Mouse (Mus musculus) cerebellum, adult (tissue): ENCODE measurements around the gene Eif4b.

ENCODE experiments used
- ATAC-seq: cut with Nextera tagmentation; 2 replicates; pipeline ENCODE4 v1.9.2; 2017; ENCODE audit warnings: mild to moderate bottlenecking, moderate library complexity, mixed read lengths; ENCODE audit not compliant: insufficient number of reproducible peaks, low FRiP score, low TSS enrichment

The Eif4b gene

DNA sequence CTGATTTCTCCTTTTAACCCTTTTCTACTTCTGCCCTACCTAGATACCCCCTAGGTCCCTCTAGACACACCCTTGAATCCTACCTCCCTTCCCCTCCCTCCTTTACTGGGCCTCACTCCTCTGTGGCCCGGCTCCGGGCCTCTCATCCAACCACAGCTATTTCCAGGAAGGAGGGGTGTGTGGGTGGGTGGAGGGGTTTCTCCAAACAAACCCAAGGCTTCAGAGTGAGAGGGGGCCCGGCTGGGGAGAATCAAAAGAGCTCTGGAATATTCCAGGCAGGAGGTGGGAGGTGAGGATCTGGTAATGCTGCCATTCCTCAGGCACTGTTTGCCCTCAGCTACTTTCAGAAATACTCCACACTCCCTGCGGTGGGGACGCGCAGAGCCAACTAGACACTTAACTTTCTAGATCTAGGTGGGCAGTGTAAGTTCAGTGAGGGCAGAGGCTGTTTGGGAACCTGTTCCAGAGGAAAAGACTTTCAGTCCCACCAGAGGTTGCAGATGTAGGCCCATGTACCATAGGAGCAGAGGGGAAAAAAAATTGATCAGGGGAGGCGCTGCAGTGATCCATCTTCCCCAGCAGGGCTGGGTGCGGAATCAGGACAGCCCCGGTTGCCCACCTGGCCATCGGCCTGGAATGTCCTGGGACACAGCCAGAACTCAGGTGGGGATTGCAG, 27.6 kb downstream of the Eif4b start:
- ATAC-seq, result no peak

DNA sequence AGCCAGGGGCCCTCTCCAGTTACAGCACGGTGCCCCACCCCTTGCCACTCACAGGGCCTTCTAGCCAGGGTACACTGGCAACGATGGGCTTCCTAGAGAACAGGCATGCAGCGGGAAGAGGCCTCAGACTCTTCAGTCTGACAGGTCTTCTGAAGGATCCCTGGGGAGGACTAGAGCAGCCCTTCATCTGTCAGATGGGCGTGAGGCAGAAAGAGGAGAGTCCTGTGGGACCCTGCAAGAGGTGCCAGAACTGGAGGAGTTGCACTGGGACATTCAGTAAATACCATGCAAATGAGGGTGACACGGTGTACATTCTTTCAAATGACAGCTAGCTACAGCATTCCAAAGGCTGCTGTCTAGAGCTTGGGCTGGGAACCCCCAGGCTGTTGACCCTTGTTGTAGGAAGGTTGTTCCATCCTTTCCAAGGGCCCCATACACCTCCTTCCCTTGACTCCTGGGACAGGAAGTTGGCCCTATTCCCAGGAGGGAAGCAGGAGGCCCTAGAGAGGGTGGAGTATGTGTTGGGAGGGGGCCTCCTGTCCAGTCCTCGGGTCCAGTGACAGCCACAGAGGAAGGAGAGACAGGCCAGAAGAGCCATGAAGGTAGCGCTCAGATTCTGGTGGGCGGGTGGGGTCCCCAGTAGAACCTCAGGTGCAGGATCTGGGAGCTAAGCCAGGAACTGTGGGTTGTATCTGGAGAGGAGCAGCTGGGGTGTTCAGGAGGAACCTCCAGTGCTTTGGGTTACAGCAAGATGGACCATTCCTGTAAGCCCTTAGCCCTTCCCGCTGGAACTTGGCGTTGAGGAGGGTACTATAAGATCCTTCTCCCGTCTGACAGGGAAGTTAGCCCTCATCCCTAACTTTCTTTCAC, 28.3 kb downstream of the Eif4b start:
- ATAC-seq, result no peak

DNA sequence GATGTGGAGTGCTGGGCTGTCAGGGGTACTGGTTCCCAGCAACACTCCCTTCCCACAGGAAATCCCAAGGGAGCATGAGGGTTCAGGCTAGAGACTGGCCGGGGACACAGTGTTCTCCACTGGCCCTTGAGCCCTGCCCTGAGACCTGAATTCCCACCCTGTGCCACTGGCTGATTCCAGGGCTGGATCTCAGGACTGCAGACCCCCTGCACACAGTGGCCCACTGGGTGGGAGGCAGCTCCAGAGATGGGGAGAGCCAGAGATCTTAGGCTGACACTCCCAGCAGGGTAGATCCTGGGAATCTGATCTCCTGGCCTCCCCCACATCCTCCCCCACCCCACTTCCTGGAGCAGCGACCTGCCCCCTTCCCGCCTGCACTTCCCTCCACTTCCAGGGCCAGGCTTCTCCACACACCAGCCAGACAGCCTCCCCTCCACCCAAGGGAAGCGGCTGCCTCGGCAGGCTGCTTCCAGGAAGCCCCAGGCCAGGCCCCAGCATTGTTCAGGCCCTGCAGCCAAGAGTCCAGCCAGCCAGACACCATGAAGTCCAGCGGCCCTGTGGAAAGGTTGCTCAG, 29.1 kb downstream of the Eif4b start:
- no peak for ATAC-seq

DNA sequence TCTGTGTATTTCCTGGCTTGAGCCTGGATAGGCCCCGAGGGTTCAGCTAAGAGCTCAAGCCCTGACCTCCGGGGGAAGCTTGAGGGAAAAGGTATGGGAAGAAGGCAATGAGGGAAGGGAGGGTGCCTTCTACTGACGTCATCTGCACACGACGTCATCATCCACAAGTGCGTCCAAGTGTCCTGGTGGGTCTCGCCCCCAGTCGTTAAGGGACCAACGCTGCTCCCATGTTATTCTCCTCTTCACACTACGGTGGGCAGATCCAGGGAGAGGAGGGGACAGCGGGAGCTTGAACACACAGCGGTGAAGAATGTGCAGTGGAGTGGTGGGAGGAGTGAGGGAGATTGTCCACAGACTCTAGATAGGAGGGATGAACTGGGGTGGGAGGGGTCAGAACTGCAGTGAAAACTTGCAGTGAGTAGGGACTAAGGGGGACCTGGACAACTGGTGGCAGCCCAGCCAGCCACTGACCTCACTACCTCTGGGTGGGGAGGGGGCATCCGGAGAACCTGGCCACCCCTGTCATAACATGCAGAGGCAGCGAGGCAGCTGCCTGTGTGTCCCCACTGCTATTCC, 29.9 kb downstream of the Eif4b start:
- no peak for ATAC-seq

DNA sequence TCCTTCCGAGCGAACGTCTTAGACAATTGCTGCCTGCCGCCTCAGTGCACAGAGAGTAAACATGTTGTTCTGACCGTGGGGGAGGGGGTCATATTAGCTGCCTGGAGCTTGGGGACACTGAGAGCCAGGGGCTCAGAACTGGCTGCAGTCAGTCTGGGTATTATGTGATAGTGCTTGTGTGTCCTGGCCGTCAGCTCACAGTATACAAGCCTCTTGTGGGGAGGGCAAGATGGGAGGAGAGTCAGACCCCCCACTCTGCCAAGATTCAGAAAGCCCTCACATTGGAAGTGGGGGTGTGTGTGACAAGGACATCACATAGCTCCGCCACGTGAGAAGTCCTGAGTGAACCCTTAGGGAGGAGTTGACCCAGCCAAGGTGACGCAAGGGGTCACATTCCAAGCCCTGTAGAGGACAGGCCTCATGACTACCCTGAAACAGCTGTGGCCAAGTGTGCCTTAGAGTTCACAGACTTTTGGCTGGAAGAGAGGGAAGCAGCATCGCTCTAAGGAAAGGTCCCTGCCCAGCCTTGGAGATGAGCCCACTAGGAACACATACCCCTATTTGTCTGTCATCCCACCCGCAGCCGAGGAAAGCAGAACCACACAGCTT, 30.5 kb downstream of the Eif4b start:
- no peak for ATAC-seq

DNA sequence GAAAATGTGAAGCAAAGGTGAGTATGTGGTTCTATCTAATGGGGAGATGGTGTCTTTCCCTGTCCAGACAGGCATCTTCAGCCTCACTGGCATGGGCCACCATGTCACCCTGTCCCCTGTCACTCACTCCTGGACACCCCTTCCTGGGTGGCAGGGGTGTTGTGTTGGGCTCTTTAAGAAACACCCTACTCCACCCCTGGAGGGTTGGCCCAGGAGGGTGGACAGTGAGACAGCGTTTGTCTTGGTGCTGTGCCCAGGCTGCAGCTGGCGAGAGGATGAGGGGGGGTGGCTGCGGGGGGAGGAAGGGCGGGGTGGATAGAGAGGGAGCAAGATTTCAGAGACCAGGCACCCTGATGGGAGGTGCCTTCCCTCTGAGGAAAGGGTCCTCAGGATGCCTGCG, 31.8 kb downstream of the Eif4b start:
- ATAC-seq, result no peak

DNA sequence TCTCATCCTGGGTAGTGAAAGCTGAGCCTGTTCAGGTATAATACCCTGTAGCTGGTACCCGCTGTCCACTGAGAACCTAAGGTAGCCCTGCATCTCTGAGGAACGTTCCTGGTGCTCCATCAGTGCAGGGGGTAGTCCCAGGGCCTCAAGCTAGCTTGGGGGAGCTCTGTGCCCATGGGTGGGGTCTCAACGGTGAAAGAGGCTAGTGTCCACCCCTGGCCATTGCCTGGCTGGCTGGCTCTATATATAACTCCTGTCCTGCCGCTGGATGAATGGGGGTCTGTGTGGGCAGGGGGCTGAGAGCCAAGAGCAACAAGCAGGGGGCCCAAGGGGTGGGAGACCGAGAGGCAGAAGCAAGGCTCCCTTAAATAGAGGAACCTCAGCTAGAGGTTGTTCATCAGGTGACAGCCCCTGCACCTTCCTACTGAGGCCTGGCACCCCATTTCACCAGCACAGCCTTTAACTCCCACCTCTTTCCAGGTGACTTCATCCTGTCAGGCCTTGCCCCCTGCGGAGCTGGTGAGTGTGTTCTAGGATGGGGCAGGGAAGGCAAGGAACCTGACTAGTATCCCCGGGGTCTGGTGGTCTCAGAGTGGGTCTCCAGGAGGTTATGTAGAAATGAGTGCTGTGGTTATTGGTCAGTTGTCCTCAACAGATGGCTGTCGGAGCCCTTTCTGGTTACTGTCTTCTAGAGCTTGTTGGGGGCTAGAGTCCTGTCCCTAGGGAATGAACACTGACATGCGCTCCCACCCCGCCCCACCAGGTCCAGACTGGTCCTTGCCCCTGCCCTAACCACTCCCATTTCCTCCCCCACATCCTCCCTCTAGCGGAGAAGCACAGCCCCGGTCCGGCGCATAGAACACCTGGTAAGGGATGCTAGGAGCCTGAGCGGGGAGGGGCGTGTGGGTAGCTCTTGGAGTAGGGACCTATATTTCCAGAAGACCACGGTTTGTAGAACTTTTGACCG, 32.5 kb downstream of the Eif4b start:
- no peak for ATAC-seq

DNA sequence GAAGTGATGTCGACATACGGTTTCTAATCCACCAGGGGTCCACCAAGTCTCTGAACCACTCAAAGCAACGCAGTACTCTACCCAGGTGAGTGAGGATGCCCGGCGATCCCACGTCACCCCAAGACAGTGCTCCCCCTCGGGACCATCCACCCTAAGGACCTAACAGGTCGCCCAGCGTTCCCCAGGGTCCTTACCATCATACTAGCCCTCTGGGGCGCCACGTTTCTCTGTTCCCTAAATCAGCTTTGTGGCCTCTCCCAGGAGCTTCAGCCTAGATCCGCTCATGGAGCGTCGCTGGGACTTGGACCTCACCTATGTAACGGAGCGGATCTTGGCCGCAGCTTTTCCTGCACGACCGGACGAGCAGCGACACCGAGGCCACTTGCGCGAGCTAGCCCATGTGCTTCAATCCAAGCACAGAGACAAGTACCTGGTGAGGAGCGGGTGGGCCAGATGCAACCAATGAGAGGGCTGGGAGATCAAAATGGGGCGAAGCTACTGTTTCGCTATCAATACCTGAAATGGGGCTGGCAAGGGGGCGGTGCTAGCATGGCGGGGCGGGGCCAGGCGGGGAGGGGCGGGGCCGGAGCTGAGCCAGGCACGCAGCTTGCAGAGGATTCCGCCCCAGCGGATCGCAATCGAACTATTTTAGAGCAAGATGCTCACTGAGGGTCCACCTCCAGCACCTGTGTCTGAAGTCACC, 33.3 kb downstream of the Eif4b start:
- no peak for ATAC-seq

DNA sequence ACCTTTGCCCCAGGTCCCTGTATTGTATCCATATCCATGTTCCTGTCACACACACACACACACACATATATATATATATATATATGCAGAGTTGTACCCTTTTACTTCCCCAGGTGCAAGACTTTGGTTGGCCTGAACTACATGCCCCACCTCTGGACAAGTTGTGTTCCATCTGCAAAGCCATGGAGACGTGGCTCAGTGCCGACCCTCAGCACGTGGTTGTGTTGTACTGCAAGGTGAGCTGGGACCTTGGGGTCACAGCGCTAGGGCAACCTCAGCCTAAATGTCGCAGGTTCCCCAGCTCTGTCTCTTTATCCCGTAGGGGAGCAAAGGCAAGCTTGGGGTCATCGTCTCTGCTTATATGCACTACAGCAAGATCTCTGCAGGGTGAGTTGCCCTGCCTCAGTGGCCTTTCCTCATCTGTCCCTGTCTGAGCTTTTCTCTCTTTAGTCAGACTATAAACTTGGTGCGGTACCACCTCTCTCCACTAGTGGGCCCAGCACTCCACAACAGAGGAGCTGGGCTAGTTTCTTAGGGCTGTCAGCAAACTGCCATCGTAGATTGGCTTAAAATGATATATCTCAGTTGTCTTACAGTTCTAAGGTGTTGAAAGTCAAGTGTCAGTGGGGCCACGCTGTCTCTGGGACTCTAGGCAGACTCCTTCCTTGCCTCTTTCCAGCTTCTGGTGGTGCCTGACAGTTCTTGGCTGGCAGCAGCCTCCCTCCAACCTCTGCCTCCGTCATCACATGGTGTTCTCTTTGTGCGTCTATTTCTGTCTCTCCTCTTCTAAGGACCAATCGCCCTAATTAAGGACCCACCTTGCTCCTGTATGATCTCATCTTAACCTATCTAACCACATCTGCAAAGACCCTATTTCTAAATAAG, 34.4 kb downstream of the Eif4b start:
- ATAC-seq, result no peak; the same call in 1 of the 2 replicates

DNA sequence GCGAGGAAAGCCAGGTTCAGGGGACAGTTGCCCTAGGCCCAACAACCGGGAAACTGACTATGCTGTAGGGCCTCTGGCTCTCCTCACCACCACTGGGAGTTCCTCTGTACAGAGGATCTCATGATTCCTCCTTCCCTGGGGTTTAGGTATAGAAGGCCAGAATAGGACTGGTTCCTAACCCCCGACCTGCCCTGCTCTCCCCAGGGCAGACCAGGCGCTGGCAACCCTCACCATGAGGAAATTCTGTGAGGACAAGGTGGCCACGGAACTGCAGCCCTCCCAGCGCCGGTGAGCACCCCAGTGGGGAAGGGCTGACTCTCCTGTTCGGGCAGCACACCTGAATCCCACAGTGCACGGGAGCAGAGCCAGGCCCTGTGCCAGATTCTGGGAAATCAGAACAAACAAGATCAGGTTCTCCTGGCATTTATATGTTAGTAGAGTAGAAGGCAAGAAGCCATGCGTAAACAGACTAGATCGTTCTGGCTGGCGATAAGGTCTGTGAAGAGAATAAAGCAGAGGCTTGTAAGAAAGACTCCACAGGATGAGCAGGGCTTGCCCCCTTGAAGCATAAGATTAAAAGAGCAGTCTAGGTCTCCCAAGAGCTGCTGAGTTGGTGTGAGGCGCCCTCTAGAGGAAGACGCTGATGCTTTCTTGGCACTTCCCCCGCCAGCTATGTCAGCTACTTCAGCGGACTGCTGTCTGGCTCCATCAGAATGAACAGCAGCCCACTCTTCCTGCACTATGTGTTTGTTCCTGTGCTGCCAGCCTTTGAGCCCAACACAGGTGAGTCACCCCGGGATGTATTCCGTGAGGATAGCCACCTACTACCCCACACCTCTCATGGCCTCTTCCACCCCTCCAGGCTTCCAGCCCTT, 35.3 kb downstream of the Eif4b start:
- 0 out of 2 replicates have a peak, but pooled peaks have one; percentile 34 for ATAC-seq

DNA sequence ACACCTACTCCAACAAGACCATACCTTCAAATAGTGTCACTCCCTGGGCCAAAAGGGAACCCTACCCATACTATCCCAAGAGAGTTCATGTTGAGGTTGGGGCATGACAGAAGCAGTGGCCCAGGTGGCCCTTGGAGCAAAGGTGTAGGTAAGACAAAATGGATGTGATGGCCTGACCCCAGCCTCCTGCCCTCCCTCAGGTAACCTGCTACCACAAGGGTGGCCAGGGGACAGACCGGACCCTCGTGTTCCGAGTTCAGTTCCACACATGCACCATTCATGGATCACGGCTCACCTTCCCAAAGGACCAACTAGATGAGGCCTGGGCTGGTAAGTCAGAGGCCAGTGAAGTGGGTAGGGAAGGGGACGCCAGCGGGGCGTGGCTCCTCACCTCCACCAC, 36.7 kb downstream of the Eif4b start:
- no peak for ATAC-seq

DNA sequence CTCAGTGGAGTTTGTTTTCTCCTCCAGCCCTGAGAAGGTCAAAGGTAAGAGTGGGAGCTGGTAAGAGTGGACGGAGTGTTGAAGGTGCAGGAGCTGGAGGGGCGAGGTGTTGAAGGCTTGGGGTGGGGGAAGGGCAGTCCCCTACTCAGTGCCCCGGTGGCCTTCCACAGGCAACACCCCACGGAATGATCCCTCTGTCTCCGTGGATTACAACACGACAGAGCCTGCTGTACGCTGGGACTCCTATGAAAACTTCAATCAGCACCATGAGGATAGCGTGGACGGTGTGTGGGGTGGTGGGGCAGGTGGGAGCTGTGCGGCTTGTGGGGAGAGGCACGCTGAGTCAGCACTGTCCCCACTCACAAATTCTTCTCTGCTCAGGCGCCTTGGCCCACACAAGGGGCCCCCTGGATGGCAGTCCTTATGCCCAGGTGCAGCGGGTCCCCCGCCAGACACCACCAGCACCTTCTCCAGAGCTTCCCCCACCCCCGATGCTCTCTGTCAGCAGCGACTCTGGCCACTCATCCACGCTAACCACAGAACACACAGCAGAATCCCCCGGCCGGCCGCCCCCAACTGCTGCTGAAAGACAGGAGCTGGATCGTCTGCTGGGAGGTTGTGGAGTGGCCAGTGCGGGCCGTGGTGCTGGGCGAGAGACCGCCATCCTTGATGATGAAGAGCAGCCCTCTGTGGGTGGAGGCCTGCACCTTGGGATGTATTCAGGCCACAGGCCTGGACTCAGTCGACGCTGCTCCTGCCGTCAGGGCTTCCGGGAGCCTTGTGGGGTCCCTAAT, 37.3 kb downstream of the Eif4b start:
- ATAC-seq, result no peak

DNA sequence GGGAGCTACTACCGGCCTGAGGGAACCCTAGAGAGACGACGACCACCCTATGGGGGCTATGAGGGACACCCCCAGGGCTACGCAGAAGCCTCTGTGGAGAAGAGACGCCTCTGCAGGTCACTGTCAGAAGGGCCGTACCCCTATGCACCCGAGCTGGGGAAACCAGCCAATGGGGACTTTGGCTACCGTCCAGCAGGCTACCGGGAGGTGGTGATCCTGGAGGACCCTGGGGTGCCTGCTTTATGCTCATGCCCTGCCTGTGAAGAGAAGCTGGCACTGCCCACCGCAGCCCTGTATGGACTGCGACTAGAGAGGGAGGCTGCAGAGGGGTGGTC, 37.9 kb downstream of the Eif4b start:
- no peak for ATAC-seq

DNA sequence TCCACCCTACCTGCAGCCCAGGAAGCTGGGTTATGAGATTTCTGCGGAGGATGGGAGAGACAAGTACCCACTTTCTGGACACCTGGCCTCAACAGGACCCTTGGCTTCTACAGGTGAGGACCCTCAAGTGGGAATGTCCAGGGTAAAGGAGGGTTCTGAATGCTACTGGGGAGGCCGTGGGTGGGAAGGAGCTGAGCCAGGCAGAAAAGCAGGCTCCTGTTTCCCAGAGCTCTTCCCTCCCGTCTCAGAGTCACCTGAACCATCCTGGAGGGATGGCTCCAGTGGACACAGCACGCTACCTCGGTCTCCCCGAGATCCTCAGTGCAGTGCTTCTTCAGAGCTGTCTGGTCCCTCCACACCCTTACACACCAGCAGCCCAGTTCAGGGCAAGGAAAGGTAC, 38.6 kb downstream of the Eif4b start:
- ATAC-seq, result no peak

DNA sequence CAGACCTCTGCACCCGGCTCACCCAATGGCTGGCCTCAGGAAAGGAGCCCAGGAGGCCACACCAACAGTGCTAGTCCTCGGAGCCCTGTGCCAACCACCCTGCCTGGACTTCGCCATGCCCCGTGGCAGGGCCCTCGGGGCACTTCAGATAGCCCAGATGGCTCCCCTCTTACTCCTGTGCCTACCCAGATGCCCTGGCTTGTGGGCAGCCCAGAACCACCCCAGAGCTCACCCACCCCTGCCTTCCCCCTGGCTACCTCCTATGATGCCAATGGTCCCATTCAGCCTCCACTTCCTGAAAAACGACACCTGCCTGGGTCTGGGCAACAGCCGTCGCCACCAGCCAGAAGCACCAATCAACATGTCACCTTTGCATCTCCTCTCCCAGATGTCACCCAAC, 39.3 kb downstream of the Eif4b start:
- no peak for ATAC-seq

DNA sequence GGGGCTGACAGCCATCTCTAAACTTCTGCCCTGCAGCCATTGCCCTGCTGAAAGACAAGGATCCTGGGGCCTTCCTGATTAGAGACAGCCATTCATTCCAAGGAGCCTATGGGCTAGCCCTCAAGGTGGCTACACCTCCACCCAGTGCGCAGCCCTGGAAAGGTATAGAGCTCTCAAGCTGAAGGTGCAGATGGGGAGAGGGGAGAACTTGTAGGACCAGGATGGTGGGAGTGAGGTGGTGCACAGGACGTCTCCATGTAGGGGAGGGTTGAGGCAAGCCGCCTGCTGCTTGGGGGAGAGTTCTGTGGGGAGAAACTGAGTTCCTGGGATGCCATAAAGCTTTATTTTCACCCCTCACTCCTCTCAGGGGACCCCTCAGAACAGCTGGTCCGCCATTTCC, 40.1 kb downstream of the Eif4b start:
- ATAC-seq, result no peak
